Mouse (Mus musculus): ENCODE measurements around the gene Hsph1.

- no peak for TF ChIP-seq EP300 (IDR thresholded peaks at IDR 0.05; ENCODE audit: insufficient read depth, low read depth, low read length)
- no peak for TF ChIP-seq CTCF (IDR thresholded peaks at IDR 0.05)
- no peak for TF ChIP-seq POLR2A (IDR thresholded peaks at IDR 0.05; ENCODE audit: insufficient read depth, low read depth, low read length)
Observed at GRCm38 (mm10) chr5:149616138-149616537, 20.0 kb downstream of the Hsph1 start.

Measured in heart, adult 2 months (tissue).